Mouse (Mus musculus) CH12.LX (cell line): Measurements from ENCODE around the gene B430306N03Rik. TPM values are rescaled to one million over a fixed set of nuclear protein-coding genes. Genes with fewer than 3 reads are reported as not detected.

Experiments
- DNase-seq: peaks from one replicate; pipeline ENCODE4 v3.0.0-alpha.2; 2013; ENCODE audit errors: extremely low read depth
- H3K27ac ChIP-seq: 2 replicates; pipeline ENCODE4 v1.5.1; 2012; ENCODE audit warnings: low read depth, mild to moderate bottlenecking, control low read depth, moderate library complexity; ENCODE audit not compliant: insufficient read depth
- H3K27me3 ChIP-seq: replicated peaks from 2 replicates; pipeline ENCODE3; 2012; ENCODE audit warnings: inconsistent platforms
- H3K36me3 ChIP-seq, 2 experiments: replicated peaks in 1 of 2; 2 replicates each; pipeline versions ENCODE3 to v1.6.1; 2012; ENCODE audit warnings: inconsistent platforms in 1 of 2, low read length in 1 of 2, mild to moderate bottlenecking in 1 of 2, mixed read lengths in 1 of 2, moderate library complexity in 1 of 2; ENCODE audit not compliant: control insufficient read depth in 1 of 2, insufficient read depth in 1 of 2
- H3K4me1 ChIP-seq, 2 experiments: 2 replicates each; pipeline ENCODE4 v1.6.1; 2012; ENCODE audit warnings: inconsistent platforms in 1 of 2, moderate library complexity in 1 of 2; ENCODE audit not compliant: insufficient read depth in 2 of 2, control insufficient read depth in 1 of 2
- H3K4me2 ChIP-seq: 2 replicates; pipeline ENCODE4 v1.6.1; 2012; ENCODE audit warnings: low read depth, mild to moderate bottlenecking, control low read depth; ENCODE audit not compliant: poor library complexity, insufficient read depth, severe bottlenecking
- H3K4me3 ChIP-seq, 3 experiments: fragments of 150-350 bp in 1 of 3; sonication (generic) in 1 of 3; replicated peaks in 1 of 3; 2 replicates each; pipeline versions ENCODE3 to v1.5.1; 2011 to 2012; ENCODE audit warnings: low read depth in 2 of 3, low read length in 2 of 3, mild to moderate bottlenecking in 2 of 3, moderate library complexity in 2 of 3, control low read depth in 1 of 3, improper control_type of control experiment in 1 of 3, inconsistent platforms in 1 of 3, mixed read lengths in 1 of 3; ENCODE audit not compliant: poor library complexity in 1 of 3
- H3K79me2 ChIP-seq: replicated peaks from 2 replicates; pipeline ENCODE4 v1.6.1; 2012; ENCODE audit warnings: mild to moderate bottlenecking, moderate library complexity; ENCODE audit not compliant: control insufficient read depth, poor library complexity, insufficient read depth, severe bottlenecking; ENCODE audit errors: extremely low read depth
- H3K9ac ChIP-seq: 2 replicates; pipeline ENCODE4 v1.6.1; 2012; ENCODE audit warnings: low read depth, mild to moderate bottlenecking, control low read depth, moderate library complexity; ENCODE audit not compliant: insufficient read depth
- H3K9me3 ChIP-seq: replicated peaks from 2 replicates; pipeline ENCODE3; 2012; ENCODE audit warnings: low read length, inconsistent platforms, mixed read lengths
- BHLHE40 ChIP-seq: IDR thresholded peaks from 2 replicates; pipeline ENCODE4 v1.6.1; 2011; ENCODE audit warnings: mild to moderate bottlenecking, low read depth, low read length, improper control_type of control experiment
- CHD1 ChIP-seq: IDR thresholded peaks from 2 replicates; pipeline ENCODE4 v1.6.1; 2012; ENCODE audit warnings: low read depth, low read length, improper control_type of control experiment, inconsistent platforms
- CTCF ChIP-seq, 2 experiments: IDR thresholded peaks in 1 of 2; conservative IDR thresholded peaks in 1 of 2; 2 replicates each; pipeline ENCODE4 v1.5.1; 2011 to 2012; ENCODE audit warnings: low read depth in 2 of 2, low read length in 2 of 2, improper control_type of control experiment in 1 of 2, inconsistent platforms in 1 of 2, mild to moderate bottlenecking in 1 of 2, moderate library complexity in 1 of 2
- EP300 ChIP-seq: IDR thresholded peaks from 2 replicates; pipeline ENCODE4 v1.6.1; 2011; ENCODE audit warnings: low read length, improper control_type of control experiment
- ETS1 ChIP-seq: conservative IDR thresholded peaks from 2 replicates; pipeline ENCODE4 v1.6.1; 2012; ENCODE audit warnings: low read depth, mild to moderate bottlenecking, inconsistent platforms, low read length, improper control_type of control experiment, moderate library complexity
- GABPA ChIP-seq: IDR thresholded peaks from 2 replicates; pipeline ENCODE4 v1.6.1; 2012; ENCODE audit warnings: low read depth, low read length, improper control_type of control experiment, inconsistent platforms; ENCODE audit not compliant: insufficient replicate concordance
- HCFC1 ChIP-seq: IDR thresholded peaks from 2 replicates; pipeline ENCODE4 v1.6.1; 2012; ENCODE audit warnings: low read depth, mild to moderate bottlenecking, inconsistent platforms, low read length, improper control_type of control experiment
- JUND ChIP-seq: conservative IDR thresholded peaks from 2 replicates; pipeline ENCODE4 v1.6.1; 2011; ENCODE audit warnings: low read depth, low read length, improper control_type of control experiment
- MAFK ChIP-seq: IDR thresholded peaks from 2 replicates; pipeline ENCODE4 v1.6.1; 2011; ENCODE audit warnings: low read length, improper control_type of control experiment; ENCODE audit not compliant: insufficient replicate concordance
- MAX ChIP-seq: IDR thresholded peaks from 2 replicates; pipeline ENCODE4 v1.6.1; 2011; ENCODE audit warnings: low read length, improper control_type of control experiment
- MEF2A ChIP-seq: IDR thresholded peaks from 2 replicates; pipeline ENCODE4 v1.6.1; 2014; ENCODE audit warnings: low read depth, mild to moderate bottlenecking, inconsistent platforms, low read length, improper control_type of control experiment, borderline replicate concordance
- MXI1 ChIP-seq: IDR thresholded peaks from 2 replicates; pipeline ENCODE4 v1.6.1; 2011; ENCODE audit warnings: mild to moderate bottlenecking, low read depth, low read length, improper control_type of control experiment
- NELFE ChIP-seq: IDR thresholded peaks from 2 replicates; pipeline ENCODE4 v1.6.1; 2011; ENCODE audit warnings: low read depth, low read length, improper control_type of control experiment
- NRF1 ChIP-seq: IDR thresholded peaks from 2 replicates; pipeline ENCODE4 v1.6.1; 2014; ENCODE audit warnings: low read depth, mild to moderate bottlenecking, inconsistent platforms, low read length, improper control_type of control experiment, moderate library complexity
- POLR2A ChIP-seq: IDR thresholded peaks from 2 replicates; pipeline ENCODE4 v1.6.1; 2011; ENCODE audit warnings: low read depth, mild to moderate bottlenecking, improper control_type of control experiment, low read length
- POLR2AphosphoS2 ChIP-seq: IDR thresholded peaks from 2 replicates; pipeline ENCODE4 v1.6.1; 2011; ENCODE audit warnings: low read depth, low read length, improper control_type of control experiment
- SMC3 ChIP-seq: IDR thresholded peaks from 2 replicates; pipeline ENCODE4 v1.6.1; 2011; ENCODE audit warnings: low read depth, low read length, improper control_type of control experiment
- TBP ChIP-seq: conservative IDR thresholded peaks from 2 replicates; pipeline ENCODE4 v1.6.1; 2011; ENCODE audit warnings: low read depth, low read length, improper control_type of control experiment
- TCF12 ChIP-seq: IDR thresholded peaks from 2 replicates; pipeline ENCODE4 v1.6.1; 2014; ENCODE audit warnings: low read depth, mild to moderate bottlenecking, inconsistent platforms, low read length, improper control_type of control experiment
- UBTF ChIP-seq: IDR thresholded peaks from 2 replicates; pipeline ENCODE4 v1.6.1; 2012; ENCODE audit warnings: low read depth, mild to moderate bottlenecking, inconsistent platforms, low read length, improper control_type of control experiment, moderate library complexity
- USF1 ChIP-seq: IDR thresholded peaks from 2 replicates; pipeline ENCODE4 v1.6.1; 2014; ENCODE audit warnings: low read depth, mild to moderate bottlenecking, inconsistent platforms, low read length, improper control_type of control experiment
- ZC3H11A ChIP-seq: IDR thresholded peaks from 2 replicates; pipeline ENCODE4 v1.6.1; 2012; ENCODE audit warnings: low read depth, mild to moderate bottlenecking, inconsistent platforms, low read length, improper control_type of control experiment
- ZKSCAN1 ChIP-seq: IDR thresholded peaks from 2 replicates; pipeline ENCODE4 v1.6.1; 2012; ENCODE audit warnings: low read depth, inconsistent platforms, low read length, improper control_type of control experiment, borderline replicate concordance
- ZMIZ1 ChIP-seq: IDR thresholded peaks from 2 replicates; pipeline ENCODE4 v1.6.1; 2012; ENCODE audit warnings: low read depth, mild to moderate bottlenecking, inconsistent platforms, low read length, improper control_type of control experiment
- ZNF384 ChIP-seq: IDR thresholded peaks from 2 replicates; pipeline ENCODE4 v1.6.1; 2012; ENCODE audit warnings: low read depth, low read length, improper control_type of control experiment, inconsistent platforms
- dilution Hi-C: fragments of 300-500 bp; cut with MboI; formaldehyde crosslinking; loops from 2 replicates; pipeline ENCODE4 v1.14.3; 2020; ENCODE audit warnings: low sequenced_read_pairs; ENCODE audit not compliant: extremely low pct_unique_long_range_greater_than_20kb, extremely low pct_ligation_motif_present
- in situ Hi-C: fragments of 300-500 bp; cut with MboI; formaldehyde crosslinking; loops from 3 replicates; pipeline ENCODE4 v1.14.3; 2019; ENCODE audit warnings: low sequenced_read_pairs, low pct_ligation_motif_present, low pct_unique_long_range_greater_than_20kb, mixed read lengths
- polyA plus RNA-seq: library from polyadenylated mRNA; unstranded; fragments of >175 nt; gene quantifications from 2 replicates; pipeline ENCODE4 v1.2.1, GENCODE M21; 2012; ENCODE audit warnings: low read depth; ENCODE audit not compliant: insufficient read length
- total RNA-seq, 2 experiments: library from RNA; depleted of rRNA; stranded (reverse); fragments of 300-350 nt in 1 of 2; fragments of >200 nt in 1 of 2; gene quantifications; 2 replicates each; pipeline ENCODE4 v1.2.3; 2012 to 2014

B430306N03Rik gene
- total and polyA plus RNA-seq, 3 experiments = 0.08 to 1.0 (median 0.21) TPM

- Histone ChIP-seq H3K9ac (no peak overlapping the region), H3K4me1 (peaks cover 3 to 41% of the 10 kb centered on the region in 2 experiments; a peak in 3 of 4 replicates), H3K79me2 (no peaks in the 10 kb centered on the region), H3K4me3 (no peak overlapping the region), H3K36me3 (peaks cover 0 to 7% of the 10 kb centered on the region in 2 experiments), H3K27ac (no peak overlapping the region), H3K9me3 (no peaks in the 10 kb centered on the region), H3K4me2 (no peak overlapping the region), H3K27me3 (no peaks in the 10 kb centered on the region)
- TF ChIP-seq MEF2A (no peak), TBP (no peak), UBTF (no peak), SMC3 (no peak), GABPA (no peak), ZKSCAN1 (no peak), POLR2A (no peak), CHD1 (no peak), NRF1 (no peak)
- dilution Hi-C loops = no loop called here
- in situ Hi-C loops = no loop called here
- no peak for DNase-seq
Observed at GRCm38 (mm10) chr17:48321279-48321678, 5.3 kb downstream of the B430306N03Rik start.

- H3K4me2 ChIP-seq = no peak overlapping the region
- TF ChIP-seq ZC3H11A (no peak), POLR2AphosphoS2 (no peak), ETS1 (no peak), NELFE (no peak), BHLHE40 (no peak), MAX (no peak), POLR2A (no peak), TBP (no peak), USF1 (no peak), MAFK (no peak), ZMIZ1 (no peak), CTCF (conservative IDR thresholded peaks at IDR 0.05 in 1 of 2, IDR thresholded peaks at IDR 0.05 in 1 of 2; ENCODE audit: low read depth in 2 of 2, low read length in 2 of 2) (no peak), ZNF384 (no peak), MXI1 (no peak), JUND (no peak), HCFC1 (no peak), EP300 (no peak), TCF12 (no peak)
- TF ChIP-seq, all 38 proteins: peak for 0
Observed at GRCm38 (mm10) chr17:48323236-48323635, 7.3 kb downstream of the B430306N03Rik start.

More at GRCm38 (mm10) chr17:48323236-48323635, 7.3 kb downstream of the B430306N03Rik start:
- DNase-seq = no peak
- Histone ChIP-seq H3K27ac (no peak overlapping the region), H3K27me3 (no peaks in the 10 kb centered on the region), H3K36me3 (peaks cover 0 to 7% of the 10 kb centered on the region in 2 experiments), H3K4me1 (peaks cover 3 to 37% of the 10 kb centered on the region in 2 experiments; a peak in 3 of 4 replicates), H3K9ac (no peak overlapping the region), H3K79me2 (no peaks in the 10 kb centered on the region), H3K9me3 (no peaks in the 10 kb centered on the region), H3K4me3 (no peak overlapping the region)
- dilution Hi-C loops (no loop called here), in situ Hi-C loops (no loop called here)
